Mouse (Mus musculus) retina, adult 2 months (tissue): ENCODE data around the gene Pik3r5.

Source experiments
- DNase-seq: peaks from one replicate; pipeline ENCODE4 v3.0.0-alpha.2; 2012; ENCODE audit warnings: low read depth, low spot score

Pik3r5 gene

DNA sequence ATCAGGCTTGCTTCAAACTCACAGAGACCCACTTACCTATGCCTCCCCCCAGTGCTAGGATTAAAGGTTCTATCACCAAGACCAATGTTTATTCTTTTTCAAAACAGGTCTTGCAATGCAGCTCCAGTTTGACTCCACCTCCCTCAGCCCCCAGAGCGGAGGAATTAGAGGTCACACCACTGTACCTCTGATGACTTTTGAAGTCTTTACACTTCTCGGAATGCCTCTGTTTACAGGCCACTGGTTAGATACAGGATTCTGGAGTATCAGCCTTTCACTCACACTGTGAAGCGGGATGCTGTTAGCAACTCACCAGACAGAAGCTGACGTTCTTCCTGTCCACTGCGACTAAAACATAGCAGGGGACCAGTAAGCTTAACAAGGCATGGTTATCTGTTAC lies 30.5 kb upstream of the Pik3r5 start:
- no peak for DNase-seq

DNA sequence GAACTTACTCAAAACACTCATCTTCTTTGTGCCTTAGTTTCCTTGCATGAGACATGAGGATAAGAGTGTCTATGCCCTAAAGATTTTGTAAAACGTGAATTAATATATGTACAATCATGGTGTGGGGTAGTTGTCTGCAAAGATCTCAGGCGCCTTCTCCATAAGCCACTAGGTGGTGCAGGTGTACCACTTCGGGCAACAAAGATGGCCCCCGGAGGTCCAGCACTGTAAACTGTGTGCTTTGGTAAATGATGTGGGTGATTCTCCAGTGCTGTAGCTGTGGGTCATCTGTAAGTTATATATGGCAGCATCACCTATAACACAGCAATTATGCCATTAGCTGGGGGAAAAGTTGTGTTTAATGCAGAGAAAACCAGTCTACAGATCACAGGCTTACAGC lies 27.7 kb upstream of the Pik3r5 start:
- DNase-seq, result no peak

DNA sequence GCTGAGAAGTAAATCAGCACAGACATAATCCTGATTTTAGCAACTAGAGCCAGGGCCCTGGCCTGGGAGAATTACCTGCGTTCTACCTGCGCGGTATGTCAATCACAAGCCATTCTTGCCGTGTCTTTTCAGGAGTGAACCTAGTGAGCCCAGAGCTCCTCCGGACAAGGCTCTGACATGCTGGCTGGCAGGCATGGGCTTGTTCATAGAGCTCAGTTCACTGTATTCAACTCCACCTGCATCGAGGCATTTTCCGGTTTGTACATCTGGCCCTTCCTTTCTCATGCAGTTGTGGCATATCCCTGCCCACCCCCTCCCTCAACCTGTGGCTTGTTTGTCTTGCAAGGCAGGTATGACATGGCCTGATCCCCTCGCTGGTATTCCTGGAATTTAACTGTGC lies 26.3 kb upstream of the Pik3r5 start:
- DNase-seq, result no peak

DNA sequence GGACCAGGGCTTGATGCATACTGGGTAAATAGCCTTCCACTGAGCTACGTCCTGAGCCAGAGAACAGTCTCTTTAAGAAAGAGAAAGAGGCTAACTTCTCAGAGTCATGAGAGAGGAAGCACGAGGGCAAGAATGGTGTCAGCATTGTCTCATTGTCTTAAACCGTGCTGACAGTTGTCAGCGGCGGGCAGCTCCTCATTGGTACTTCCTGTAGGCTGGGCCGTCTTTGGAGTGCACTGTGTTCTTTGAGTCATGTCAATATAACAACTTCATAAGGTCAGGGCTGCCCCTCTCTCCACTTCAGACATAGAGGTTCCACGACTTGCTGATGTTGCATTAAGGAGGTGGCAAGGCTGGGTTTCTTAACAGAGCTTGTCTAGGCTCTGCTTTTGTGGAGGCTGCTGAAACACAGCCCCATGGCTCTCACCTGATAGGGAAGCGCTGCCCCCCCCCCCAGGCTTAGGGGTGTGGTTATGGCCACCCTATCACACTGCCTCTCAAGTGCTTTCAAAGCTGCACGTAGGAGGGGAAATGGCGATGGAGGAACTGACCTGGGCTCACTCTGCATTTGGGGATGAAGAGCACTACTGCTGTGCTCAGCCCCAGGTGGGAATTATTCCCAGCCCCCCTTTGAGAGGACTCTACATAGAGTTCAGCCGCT lies 24.5 kb upstream of the Pik3r5 start:
- no peak for DNase-seq

DNA sequence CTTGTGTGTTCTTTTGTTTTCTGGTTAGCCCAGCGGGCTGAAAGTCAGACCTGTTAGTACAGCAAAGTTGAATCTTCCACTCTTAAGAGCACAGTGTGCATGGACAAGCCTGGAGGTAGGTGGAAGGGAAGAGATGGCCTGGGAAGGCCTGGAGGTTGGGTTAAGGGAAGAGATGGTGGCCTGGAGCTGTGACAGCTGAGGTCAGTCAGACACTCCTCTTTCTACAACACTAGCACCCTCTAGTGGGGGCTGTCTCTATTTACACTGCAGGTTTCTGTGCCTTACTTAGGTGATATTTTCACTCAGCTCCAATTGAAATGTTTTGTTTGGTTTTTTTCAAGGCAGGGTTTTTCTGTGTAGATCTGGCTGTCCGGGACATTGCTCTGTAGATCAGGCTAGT lies 23.8 kb upstream of the Pik3r5 start:
- peak; percentile 29 for DNase-seq

DNA sequence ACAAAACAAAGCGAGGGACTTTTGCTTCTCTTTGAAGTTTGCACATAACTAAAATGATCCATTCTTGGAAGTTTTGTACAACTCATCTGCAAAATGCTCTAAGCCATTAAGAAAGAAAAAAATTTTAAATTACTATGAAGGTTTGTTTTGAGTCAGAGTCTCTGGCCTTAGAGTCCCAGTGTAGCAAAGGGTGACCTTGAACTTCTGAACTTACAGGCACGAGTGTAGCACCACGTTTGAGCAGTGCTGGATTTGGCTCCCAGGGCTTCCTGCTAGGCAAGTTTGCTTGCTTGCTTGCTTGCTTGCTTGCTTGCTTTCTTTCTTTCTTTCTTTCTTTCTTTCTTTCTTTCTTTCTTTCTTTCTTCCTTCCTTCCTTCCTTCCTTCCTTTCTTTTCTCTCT lies 14.9 kb upstream of the Pik3r5 start:
- no peak for DNase-seq

DNA sequence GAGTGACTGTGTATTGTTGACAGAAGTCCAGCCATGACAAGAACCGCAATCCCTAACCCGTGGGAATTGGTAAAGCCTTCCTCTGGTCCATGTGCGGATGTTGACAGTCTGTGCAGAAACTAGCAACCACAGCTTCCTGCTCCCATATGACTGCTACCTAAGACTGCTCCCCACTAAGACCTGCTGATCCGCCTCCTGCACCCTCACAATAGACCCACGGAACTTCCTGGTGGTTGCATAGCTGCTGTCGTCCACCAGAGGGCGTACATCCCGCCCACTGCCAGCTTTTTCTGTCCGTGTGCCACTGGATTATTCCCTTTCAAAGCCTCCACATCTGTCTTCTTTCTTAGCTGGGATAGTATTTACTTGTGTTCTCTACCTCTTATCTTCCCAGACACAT lies 14.1 kb upstream of the Pik3r5 start:
- peak; percentile 9 for DNase-seq

DNA sequence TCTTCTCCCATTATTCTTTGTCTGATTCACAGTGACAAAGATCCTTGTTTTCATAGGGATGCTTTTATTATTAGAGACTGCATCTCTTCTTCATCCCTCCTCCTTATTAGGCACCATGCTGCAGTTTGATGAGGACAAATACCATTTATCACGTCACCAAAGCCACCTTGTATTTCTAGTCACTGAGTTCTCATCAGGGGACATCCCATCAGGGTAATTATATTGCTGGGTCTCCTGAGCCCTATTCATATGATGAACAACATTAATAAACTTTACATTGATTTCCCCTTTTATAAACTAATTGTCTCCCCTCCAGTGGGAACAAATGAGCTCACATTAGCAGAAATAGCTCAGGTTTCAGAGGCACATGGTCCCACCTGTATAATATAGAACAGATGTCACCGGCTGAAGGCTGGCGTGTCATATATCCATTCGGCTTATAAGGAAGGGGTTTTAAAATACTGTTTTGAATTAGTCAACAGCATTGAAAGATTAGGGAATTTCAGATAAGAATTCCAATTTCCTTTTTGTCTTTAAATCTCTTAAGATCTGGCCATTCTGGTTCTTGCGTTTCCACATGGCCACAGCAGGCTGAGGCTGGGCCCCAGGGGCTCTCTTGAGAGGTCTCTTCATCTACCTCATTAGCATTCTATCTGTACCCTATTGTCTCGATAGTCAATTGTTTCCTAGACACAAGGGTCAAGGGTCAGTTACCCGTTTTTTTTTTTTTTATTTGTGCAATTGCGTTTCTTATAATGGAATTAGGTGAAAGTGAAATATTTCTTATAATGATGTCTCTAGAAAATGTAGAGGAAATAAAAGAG lies 6.2 kb upstream of the Pik3r5 start:
- no peak for DNase-seq

DNA sequence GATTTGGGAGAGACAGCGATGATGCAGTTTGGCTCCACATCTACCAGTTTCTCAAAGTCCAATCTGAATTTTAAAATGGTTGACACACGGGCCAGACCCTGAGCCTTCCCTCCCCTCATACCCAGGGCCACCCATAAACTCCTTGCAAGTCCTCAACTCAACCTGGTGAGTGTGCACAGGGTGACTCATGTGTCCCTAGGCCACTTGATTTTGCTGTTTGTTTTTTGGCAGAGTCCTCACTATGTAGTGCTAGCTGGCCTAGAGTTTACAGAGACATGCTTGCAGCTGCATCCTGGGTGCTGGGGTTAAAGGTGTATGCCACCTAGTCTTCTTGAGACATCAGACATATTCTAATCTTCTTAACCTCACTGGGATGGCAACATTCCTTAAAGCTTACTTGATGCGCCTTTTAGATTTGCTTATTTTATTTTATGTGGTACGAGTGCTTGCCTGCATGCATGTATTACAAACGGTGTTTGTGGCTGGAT lies 4.8 kb upstream of the Pik3r5 start:
- no peak for DNase-seq

DNA sequence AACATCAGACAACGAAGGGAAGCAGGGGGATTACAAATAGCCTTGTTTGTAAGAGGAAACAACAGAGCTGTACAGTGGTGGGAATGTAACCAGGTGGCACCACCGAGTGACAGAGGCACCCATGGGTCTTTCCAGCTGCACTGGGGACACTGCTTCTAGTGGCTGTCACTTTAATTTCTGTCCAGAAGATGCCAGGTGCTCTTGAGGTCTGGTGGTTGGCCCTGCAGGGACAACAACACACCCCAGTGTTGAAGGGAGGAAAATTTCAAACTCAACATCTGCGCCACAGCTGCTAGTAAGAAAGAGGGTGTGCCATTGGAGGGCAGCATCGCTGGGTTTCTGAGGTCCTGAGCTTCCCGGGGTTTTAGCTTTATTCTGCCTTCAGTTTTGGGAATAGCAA lies 1.3 kb upstream of the Pik3r5 start:
- DNase-seq, result no peak

DNA sequence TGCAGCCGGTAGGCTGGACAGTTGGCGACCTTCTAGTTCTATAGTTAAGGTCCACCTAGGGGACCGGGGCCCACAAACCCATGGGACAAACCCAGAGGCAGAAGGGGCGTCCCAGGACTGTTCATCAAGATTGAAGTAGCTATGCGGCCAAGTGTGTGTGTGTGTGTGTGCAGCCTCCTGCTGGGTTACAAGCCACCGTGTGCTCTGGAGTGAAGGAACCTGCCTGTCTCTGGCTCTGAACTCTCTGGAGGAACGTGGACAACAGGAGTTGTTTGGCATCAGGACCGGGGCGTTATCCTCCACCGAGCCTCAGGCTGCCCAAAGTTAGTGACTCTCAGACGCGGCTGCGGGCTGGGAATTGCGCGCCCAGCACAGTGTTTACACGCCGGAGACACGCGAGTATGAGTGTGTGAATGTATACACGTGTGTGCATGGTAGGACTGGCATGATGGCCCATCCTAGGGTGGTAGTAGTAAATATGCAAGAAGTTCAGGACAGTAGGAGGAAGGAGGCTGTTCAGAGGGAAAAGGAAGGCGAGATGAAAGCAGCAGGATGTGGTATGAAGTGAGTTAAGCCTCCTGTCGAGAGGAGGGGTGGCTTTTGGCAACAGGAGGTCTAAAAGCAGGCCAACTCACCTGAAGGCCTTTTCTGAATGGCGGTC lies 570 bp downstream of the Pik3r5 start:
- no peak for DNase-seq

DNA sequence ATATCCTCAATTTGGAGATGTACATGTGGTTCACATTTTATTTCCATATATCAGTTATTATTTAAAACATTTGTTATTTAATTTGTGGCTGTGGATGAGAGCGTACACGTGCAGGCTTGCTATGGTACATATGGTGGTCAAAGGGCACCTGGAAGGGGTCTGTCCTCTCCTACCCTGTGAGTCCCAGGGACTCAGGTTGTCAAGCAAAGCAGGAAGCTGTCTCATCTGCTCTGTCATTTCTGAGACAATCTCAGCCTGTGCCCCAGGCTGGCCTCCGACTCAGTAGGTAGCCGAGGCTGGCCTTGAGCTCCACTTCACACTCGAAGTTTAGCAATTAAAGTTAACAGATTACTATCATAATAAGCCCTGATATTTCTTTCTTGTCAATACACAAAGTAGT lies 1.6 kb downstream of the Pik3r5 start:
- DNase-seq, result no peak

DNA sequence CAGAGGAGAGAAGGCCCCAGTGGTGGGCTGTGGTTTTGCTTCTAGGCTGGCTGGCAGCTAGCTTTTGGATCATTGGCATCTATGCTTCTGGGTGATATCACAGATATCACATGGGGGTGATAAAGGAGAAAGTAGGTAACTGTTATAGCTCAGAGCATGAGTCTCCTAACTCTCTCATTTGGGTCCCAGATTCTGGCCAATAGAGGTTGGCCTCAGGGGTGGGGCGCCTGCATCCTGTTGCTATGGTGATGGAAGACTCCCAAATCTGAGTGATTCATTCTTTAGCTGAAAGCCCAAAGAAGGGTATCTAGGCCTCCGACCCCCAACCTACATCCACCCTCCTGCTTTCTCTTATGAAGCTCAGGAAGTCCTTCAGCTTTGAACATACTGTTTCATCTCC lies 2.8 kb downstream of the Pik3r5 start:
- no peak for DNase-seq

DNA sequence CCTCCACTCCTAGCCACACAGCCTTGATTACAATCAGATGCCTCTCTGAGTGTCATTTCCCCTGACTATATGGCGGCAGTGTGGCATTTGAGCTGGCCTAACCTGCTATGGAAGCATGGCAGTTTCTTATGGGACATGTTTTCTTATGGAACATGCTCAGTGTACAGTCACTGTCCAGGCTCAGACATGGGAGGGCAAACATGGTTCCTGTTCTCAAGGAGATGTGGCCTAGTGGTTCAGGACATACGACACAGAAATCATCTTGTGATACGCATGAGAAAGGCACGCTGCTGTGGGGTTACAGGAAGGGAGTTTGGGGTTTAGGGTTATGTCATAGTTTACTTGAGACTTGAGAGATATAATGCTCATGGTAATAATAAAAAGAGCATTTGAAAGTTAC lies 3.7 kb downstream of the Pik3r5 start:
- no peak for DNase-seq

DNA sequence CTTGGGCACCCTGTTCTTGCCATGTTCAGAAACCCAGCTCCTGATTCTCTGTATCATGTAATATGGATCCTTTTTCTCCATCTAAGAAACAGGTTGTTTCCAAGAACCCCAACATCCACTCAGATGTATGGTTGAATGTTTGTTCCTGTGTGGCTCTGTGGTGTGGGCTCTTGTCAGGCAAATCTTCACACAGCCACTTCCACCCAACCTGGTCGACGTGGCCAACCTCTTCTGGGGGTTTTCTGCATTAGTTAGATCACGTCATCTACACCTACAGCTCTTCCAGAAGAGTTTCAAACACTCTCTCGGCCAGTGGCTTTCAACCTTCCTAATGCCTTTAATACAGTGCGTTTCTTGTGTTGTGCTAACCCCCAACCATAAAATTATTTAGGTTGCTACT lies 4.5 kb downstream of the Pik3r5 start:
- no peak for DNase-seq

DNA sequence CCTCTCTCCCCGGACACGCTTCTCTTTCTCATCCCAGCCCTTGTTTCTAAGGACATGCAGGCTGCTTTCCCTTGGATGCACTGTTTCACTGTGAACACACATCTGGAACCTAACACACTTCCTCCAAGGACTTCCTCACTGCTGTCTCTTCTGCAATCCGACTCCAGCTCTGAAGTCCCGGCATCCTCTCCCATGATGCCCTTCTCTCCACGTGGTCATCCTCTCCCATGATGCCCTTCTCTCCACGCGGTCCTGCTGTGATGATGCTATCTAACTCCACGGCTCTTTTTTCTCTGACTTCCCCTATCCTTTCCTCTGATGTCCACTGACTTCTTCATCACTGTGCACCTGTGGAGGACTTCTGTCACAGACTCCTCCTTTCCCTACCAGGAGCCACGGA lies 8.2 kb downstream of the Pik3r5 start:
- DNase-seq, result no peak

DNA sequence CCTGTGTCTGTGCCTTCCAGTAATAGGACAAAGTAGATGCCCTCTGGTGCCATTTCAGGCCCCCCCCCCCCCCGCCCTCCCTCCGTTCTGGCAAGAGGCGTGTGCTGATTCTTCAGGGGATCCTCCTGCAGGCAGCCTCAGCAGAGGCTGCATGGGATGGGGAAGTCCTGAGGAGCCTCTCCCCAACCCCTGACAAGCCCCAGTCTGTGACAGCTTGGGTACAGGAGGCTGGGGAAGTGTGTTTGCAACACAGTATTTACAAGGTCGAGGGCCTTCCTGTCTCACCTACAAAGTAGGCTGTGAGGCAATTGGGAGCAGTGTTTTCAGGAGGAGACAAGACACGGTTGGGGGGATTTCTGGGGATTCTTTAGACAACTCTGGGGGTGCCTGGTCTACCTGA lies 9.0 kb downstream of the Pik3r5 start:
- no peak for DNase-seq

DNA sequence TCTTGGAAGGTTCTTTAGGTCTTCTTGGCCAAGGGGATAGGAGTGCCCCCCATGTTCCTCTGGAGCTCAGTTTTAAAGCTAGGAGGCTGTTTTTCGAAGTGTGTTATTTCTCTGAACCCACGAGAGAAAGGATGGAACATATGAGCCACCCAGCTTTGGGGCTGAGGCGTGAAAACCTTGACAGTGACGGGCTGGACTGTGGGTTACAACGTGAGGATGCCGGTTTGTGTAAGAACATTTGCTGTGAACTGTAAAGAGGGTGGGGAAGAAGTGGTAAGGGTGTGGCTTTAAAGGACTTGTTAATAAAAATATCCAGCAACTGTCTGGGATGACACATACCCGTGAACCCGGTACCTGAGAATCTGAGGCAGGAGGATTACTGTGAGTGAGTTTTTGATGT lies 10.4 kb downstream of the Pik3r5 start:
- DNase-seq, result no peak

DNA sequence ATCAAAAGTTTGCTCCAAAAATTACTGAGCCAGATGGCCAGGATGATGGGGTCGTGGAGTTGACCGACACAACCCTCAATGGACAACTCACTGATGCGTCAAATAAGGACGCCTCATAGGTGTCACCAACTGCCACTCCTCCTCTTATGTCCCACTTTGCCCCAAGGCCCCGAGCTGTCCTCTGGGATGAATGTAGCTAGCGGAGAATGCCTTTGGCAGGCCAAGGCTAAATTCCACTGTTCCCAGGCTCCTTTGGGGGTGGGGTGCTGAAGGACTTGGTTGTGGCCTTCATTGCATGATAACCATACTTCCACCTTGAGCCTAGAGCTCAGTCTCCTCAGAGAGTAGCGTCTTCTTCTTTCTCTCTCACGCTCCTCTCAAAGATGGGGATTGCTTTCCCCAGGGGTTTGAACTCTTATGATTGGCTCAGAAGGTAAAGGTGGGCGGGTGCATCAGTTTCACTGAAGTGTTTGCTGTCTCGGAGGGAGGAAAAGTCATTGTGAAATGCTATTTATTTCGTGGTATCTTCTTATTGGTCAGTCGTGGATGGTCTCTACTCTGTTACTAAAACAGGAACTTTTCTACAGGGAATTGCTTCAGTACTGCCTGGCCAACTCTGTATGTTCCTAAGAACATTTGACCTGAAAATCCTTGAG lies 11.2 kb downstream of the Pik3r5 start:
- no peak for DNase-seq

DNA sequence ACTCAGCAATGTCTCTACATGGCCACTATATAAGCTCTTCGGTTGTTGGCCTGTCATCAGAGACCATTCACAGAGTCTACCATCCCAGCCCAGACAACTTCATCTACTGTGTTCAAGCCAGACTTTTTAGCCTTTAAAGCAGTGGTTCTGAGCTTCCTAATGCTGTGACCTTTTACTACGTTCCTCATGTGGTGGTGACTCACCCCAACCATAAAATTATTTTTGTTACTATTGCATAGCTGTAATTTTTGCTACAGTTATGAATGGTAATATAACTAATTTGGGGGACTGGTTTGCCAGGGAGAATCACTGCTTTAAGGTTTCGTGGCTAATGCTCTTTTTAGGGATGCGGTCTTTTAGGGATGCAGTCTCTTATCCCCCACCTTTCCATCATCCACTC lies 14.0 kb downstream of the Pik3r5 start:
- DNase-seq, result no peak

DNA sequence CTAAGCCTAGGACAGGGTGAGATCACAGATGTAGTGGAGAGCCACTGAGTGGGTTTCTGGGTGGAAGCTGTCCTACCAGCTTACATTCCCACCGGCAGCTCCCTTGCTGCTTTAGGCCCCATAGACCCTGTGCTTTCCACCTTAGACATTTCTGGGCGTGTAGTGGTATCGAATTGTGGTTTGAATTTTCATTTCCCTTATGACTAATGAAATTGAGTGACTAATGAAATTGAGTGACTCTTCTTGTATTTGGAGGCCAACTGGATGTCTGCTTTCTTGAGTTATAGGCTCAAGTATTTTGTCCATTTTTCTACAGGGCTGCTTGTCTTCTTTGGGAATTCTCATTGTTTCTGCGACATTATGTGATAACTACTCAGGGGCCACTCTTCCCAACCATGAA lies 14.6 kb downstream of the Pik3r5 start:
- no peak for DNase-seq

DNA sequence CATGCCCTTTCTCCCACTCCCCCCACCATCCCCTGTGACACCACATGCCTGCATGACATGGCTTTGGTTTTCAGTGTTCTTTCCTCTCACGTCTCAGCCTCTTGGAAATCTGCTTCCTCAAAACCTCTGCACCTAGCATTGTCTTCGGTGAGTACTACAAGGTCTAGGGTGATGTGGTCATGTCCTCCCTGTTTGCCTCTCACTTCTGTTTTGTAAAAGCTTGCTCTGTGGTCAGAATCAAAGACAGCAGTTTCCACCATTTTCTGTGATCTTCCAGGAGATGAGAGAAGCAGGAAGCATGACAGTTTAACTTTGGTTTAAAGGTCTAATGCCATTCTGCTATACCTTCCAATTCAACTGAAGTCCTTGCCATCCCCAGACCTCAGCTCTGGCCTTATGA lies 15.3 kb downstream of the Pik3r5 start:
- DNase-seq, result no peak
